Mouse (Mus musculus) CH12.LX (cell line): ENCODE results near the gene Apobec3. TPM values are rescaled to one million over a fixed set of nuclear protein-coding genes. Genes with fewer than 3 reads are reported as not detected.

Experiments used
- DNase-seq: peaks from one replicate; pipeline ENCODE4 v3.0.0-alpha.2; 2013; ENCODE audit errors: extremely low read depth
- H3K27ac ChIP-seq: 2 replicates; pipeline ENCODE4 v1.5.1; 2012; ENCODE audit warnings: low read depth, mild to moderate bottlenecking, control low read depth, moderate library complexity; ENCODE audit not compliant: insufficient read depth
- H3K27me3 ChIP-seq: replicated peaks from 2 replicates; pipeline ENCODE3; 2012; ENCODE audit warnings: inconsistent platforms
- H3K36me3 ChIP-seq, 2 experiments: replicated peaks in 1 of 2; 2 replicates each; pipeline versions ENCODE3 to v1.6.1; 2012; ENCODE audit warnings: inconsistent platforms in 1 of 2, low read length in 1 of 2, mild to moderate bottlenecking in 1 of 2, mixed read lengths in 1 of 2, moderate library complexity in 1 of 2; ENCODE audit not compliant: control insufficient read depth in 1 of 2, insufficient read depth in 1 of 2
- H3K4me1 ChIP-seq, 2 experiments: 2 replicates each; pipeline ENCODE4 v1.6.1; 2012; ENCODE audit warnings: inconsistent platforms in 1 of 2, moderate library complexity in 1 of 2; ENCODE audit not compliant: insufficient read depth in 2 of 2, control insufficient read depth in 1 of 2
- H3K4me2 ChIP-seq: 2 replicates; pipeline ENCODE4 v1.6.1; 2012; ENCODE audit warnings: low read depth, mild to moderate bottlenecking, control low read depth; ENCODE audit not compliant: poor library complexity, insufficient read depth, severe bottlenecking
- H3K4me3 ChIP-seq, 3 experiments: fragments of 150-350 bp in 1 of 3; sonication (generic) in 1 of 3; replicated peaks in 1 of 3; 2 replicates each; pipeline versions ENCODE3 to v1.5.1; 2011 to 2012; ENCODE audit warnings: low read depth in 2 of 3, low read length in 2 of 3, mild to moderate bottlenecking in 2 of 3, moderate library complexity in 2 of 3, control low read depth in 1 of 3, improper control_type of control experiment in 1 of 3, inconsistent platforms in 1 of 3, mixed read lengths in 1 of 3; ENCODE audit not compliant: poor library complexity in 1 of 3
- H3K79me2 ChIP-seq: replicated peaks from 2 replicates; pipeline ENCODE4 v1.6.1; 2012; ENCODE audit warnings: mild to moderate bottlenecking, moderate library complexity; ENCODE audit not compliant: control insufficient read depth, poor library complexity, insufficient read depth, severe bottlenecking; ENCODE audit errors: extremely low read depth
- H3K9ac ChIP-seq: 2 replicates; pipeline ENCODE4 v1.6.1; 2012; ENCODE audit warnings: low read depth, mild to moderate bottlenecking, control low read depth, moderate library complexity; ENCODE audit not compliant: insufficient read depth
- H3K9me3 ChIP-seq: replicated peaks from 2 replicates; pipeline ENCODE3; 2012; ENCODE audit warnings: low read length, inconsistent platforms, mixed read lengths
- BHLHE40 ChIP-seq: IDR thresholded peaks from 2 replicates; pipeline ENCODE4 v1.6.1; 2011; ENCODE audit warnings: mild to moderate bottlenecking, low read depth, low read length, improper control_type of control experiment
- CHD1 ChIP-seq: IDR thresholded peaks from 2 replicates; pipeline ENCODE4 v1.6.1; 2012; ENCODE audit warnings: low read depth, low read length, improper control_type of control experiment, inconsistent platforms
- CHD2 ChIP-seq: IDR thresholded peaks from 2 replicates; pipeline ENCODE4 v1.6.1; 2011; ENCODE audit warnings: low read length, improper control_type of control experiment
- CTCF ChIP-seq, 2 experiments: IDR thresholded peaks in 1 of 2; conservative IDR thresholded peaks in 1 of 2; 2 replicates each; pipeline ENCODE4 v1.5.1; 2011 to 2012; ENCODE audit warnings: low read depth in 2 of 2, low read length in 2 of 2, improper control_type of control experiment in 1 of 2, inconsistent platforms in 1 of 2, mild to moderate bottlenecking in 1 of 2, moderate library complexity in 1 of 2
- ETS1 ChIP-seq: conservative IDR thresholded peaks from 2 replicates; pipeline ENCODE4 v1.6.1; 2012; ENCODE audit warnings: low read depth, mild to moderate bottlenecking, inconsistent platforms, low read length, improper control_type of control experiment, moderate library complexity
- HCFC1 ChIP-seq: IDR thresholded peaks from 2 replicates; pipeline ENCODE4 v1.6.1; 2012; ENCODE audit warnings: low read depth, mild to moderate bottlenecking, inconsistent platforms, low read length, improper control_type of control experiment
- JUN ChIP-seq: IDR thresholded peaks from 2 replicates; pipeline ENCODE4 v1.6.1; 2011; ENCODE audit warnings: low read depth, mild to moderate bottlenecking, low read length, improper control_type of control experiment, moderate library complexity; ENCODE audit not compliant: insufficient read depth
- JUND ChIP-seq: conservative IDR thresholded peaks from 2 replicates; pipeline ENCODE4 v1.6.1; 2011; ENCODE audit warnings: low read depth, low read length, improper control_type of control experiment
- KAT2A ChIP-seq: IDR thresholded peaks from 2 replicates; pipeline ENCODE4 v1.6.1; 2012; ENCODE audit warnings: low read length, improper control_type of control experiment, inconsistent platforms; ENCODE audit not compliant: insufficient replicate concordance
- MAFK ChIP-seq: IDR thresholded peaks from 2 replicates; pipeline ENCODE4 v1.6.1; 2011; ENCODE audit warnings: low read length, improper control_type of control experiment; ENCODE audit not compliant: insufficient replicate concordance
- MAX ChIP-seq: IDR thresholded peaks from 2 replicates; pipeline ENCODE4 v1.6.1; 2011; ENCODE audit warnings: low read length, improper control_type of control experiment
- MAZ ChIP-seq: IDR thresholded peaks from 2 replicates; pipeline ENCODE4 v1.6.1; 2012; ENCODE audit warnings: low read depth, mild to moderate bottlenecking, inconsistent platforms, low read length, improper control_type of control experiment, moderate library complexity
- MXI1 ChIP-seq: IDR thresholded peaks from 2 replicates; pipeline ENCODE4 v1.6.1; 2011; ENCODE audit warnings: mild to moderate bottlenecking, low read depth, low read length, improper control_type of control experiment
- MYC ChIP-seq: IDR thresholded peaks from 2 replicates; pipeline ENCODE4 v1.6.1; 2011; ENCODE audit warnings: low read depth, mild to moderate bottlenecking, improper control_type of control experiment, low read length
- NRF1 ChIP-seq: IDR thresholded peaks from 2 replicates; pipeline ENCODE4 v1.6.1; 2014; ENCODE audit warnings: low read depth, mild to moderate bottlenecking, inconsistent platforms, low read length, improper control_type of control experiment, moderate library complexity
- PAX5 ChIP-seq: IDR thresholded peaks from 2 replicates; pipeline ENCODE4 v1.6.1; 2012; ENCODE audit warnings: low read length, inconsistent platforms, mixed read lengths
- POLR2A ChIP-seq: IDR thresholded peaks from 2 replicates; pipeline ENCODE4 v1.6.1; 2011; ENCODE audit warnings: low read depth, mild to moderate bottlenecking, improper control_type of control experiment, low read length
- POLR2AphosphoS2 ChIP-seq: IDR thresholded peaks from 2 replicates; pipeline ENCODE4 v1.6.1; 2011; ENCODE audit warnings: low read depth, low read length, improper control_type of control experiment
- SIN3A ChIP-seq: IDR thresholded peaks from 2 replicates; pipeline ENCODE4 v1.6.1; 2012; ENCODE audit warnings: low read length, improper control_type of control experiment, inconsistent platforms
- SMC3 ChIP-seq: IDR thresholded peaks from 2 replicates; pipeline ENCODE4 v1.6.1; 2011; ENCODE audit warnings: low read depth, low read length, improper control_type of control experiment
- TCF12 ChIP-seq: IDR thresholded peaks from 2 replicates; pipeline ENCODE4 v1.6.1; 2014; ENCODE audit warnings: low read depth, mild to moderate bottlenecking, inconsistent platforms, low read length, improper control_type of control experiment
- UBTF ChIP-seq: IDR thresholded peaks from 2 replicates; pipeline ENCODE4 v1.6.1; 2012; ENCODE audit warnings: low read depth, mild to moderate bottlenecking, inconsistent platforms, low read length, improper control_type of control experiment, moderate library complexity
- USF1 ChIP-seq: IDR thresholded peaks from 2 replicates; pipeline ENCODE4 v1.6.1; 2014; ENCODE audit warnings: low read depth, mild to moderate bottlenecking, inconsistent platforms, low read length, improper control_type of control experiment
- USF2 ChIP-seq: conservative IDR thresholded peaks from 2 replicates; pipeline ENCODE4 v1.6.1; 2011; ENCODE audit warnings: low read depth, low read length, improper control_type of control experiment
- ZNF384 ChIP-seq: IDR thresholded peaks from 2 replicates; pipeline ENCODE4 v1.6.1; 2012; ENCODE audit warnings: low read depth, low read length, improper control_type of control experiment, inconsistent platforms
- dilution Hi-C: fragments of 300-500 bp; cut with MboI; formaldehyde crosslinking; loops from 2 replicates; pipeline ENCODE4 v1.14.3; 2020; ENCODE audit warnings: low sequenced_read_pairs; ENCODE audit not compliant: extremely low pct_unique_long_range_greater_than_20kb, extremely low pct_ligation_motif_present
- in situ Hi-C: fragments of 300-500 bp; cut with MboI; formaldehyde crosslinking; loops from 3 replicates; pipeline ENCODE4 v1.14.3; 2019; ENCODE audit warnings: low sequenced_read_pairs, low pct_ligation_motif_present, low pct_unique_long_range_greater_than_20kb, mixed read lengths
- polyA plus RNA-seq: library from polyadenylated mRNA; unstranded; fragments of >175 nt; gene quantifications from 2 replicates; pipeline ENCODE4 v1.2.1, GENCODE M21; 2012; ENCODE audit warnings: low read depth; ENCODE audit not compliant: insufficient read length
- total RNA-seq, 2 experiments: library from RNA; depleted of rRNA; stranded (reverse); fragments of 300-350 nt in 1 of 2; fragments of >200 nt in 1 of 2; gene quantifications; 2 replicates each; pipeline ENCODE4 v1.2.3; 2012 to 2014

Apobec3 gene
- total and polyA plus RNA-seq, 3 experiments = 3.9 to 94.3 (median 10.4) TPM

- no peak for DNase-seq
Measured at GRCm38 (mm10) chr15:79926856-79927416, 35.5 kb downstream of the Apobec3 start.

DNA sequence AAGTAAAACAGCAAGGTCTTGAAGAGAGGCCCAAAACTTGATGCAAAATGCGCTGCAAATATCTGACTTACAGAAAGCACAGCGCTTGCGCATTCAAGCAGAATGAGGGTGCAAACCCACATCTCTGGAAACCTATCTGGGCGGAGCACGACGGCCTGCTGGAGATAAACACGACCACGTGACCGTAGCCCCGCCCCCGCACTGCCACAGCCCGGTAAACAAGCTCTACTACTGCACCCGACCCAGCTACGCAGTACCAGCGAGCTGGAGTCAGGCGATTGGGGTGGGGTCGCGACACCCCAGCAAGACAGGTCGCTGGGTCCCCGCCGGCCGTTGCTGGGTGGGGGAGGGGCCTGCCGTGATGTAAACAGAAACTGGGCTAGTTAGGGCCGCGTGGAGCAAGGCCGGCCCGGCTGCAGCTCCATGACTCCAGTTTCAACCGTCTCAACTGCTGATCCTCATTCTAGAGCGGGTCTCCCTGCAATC, 36.2 kb downstream of the Apobec3 start:
- H3K4me1 ChIP-seq = peaks cover 11 to 50% of the 10 kb centered on the region in 2 experiments
- dilution Hi-C loops = no loop called here
- in situ Hi-C loops = no loop called here
- no peaks in the 10 kb centered on the region for H3K79me2 ChIP-seq
- H3K36me3 ChIP-seq = peaks cover 31 to 56% of the 10 kb centered on the region in 2 experiments
- H3K9me3 ChIP-seq = peaks cover under 1% of the 10 kb centered on the region
- peak; percentile 82 for DNase-seq
- H3K27ac ChIP-seq = peak overlapping the region; percentile 23; the same call in 1 of the 2 replicates
- TF ChIP-seq CHD1 (no peak), NRF1 (peak; percentile 75), USF2 (peak; percentile 87), USF1 (peak; percentile 92), ZNF384 (no peak), MXI1 (peak; percentile 43), MAX (peak; percentile 93), POLR2A (no peak), BHLHE40 (peak; percentile 60), TCF12 (no peak), SIN3A (peak; percentile 59; the same call in 1 of the 2 replicates)
- peak overlapping the region; percentile 36 for H3K9ac ChIP-seq
- no peaks in the 10 kb centered on the region for H3K27me3 ChIP-seq
- H3K4me3 ChIP-seq = peak overlapping the region; percentile 13 to 55 (median 41)
- peak overlapping the region; percentile 81 for H3K4me2 ChIP-seq

More at GRCm38 (mm10) chr15:79926856-79927416, 35.5 kb downstream of the Apobec3 start:
- H3K27ac ChIP-seq = no peak overlapping the region
- peak overlapping the region; percentile 35 for H3K4me2 ChIP-seq
- TF ChIP-seq JUND (no peak), ZNF384 (no peak), MAFK (no peak), USF1 (no peak), NRF1 (no peak), PAX5 (no peak), SMC3 (no peak), POLR2A (no peak), CHD2 (no peak), JUN (no peak), HCFC1 (no peak), MYC (no peak), ETS1 (no peak), TCF12 (no peak), UBTF (no peak), KAT2A (no peak), CHD1 (no peak), POLR2AphosphoS2 (no peak), MAZ (no peak), CTCF (conservative IDR thresholded peaks at IDR 0.05 in 1 of 2, IDR thresholded peaks at IDR 0.05 in 1 of 2; ENCODE audit: low read depth in 2 of 2, low read length in 2 of 2) (no peak)
- TF ChIP-seq, all 38 proteins: peak for 0
- Histone ChIP-seq H3K9ac (no peak overlapping the region), H3K9me3 (peaks cover 6% of the 10 kb centered on the region), H3K27me3 (no peaks in the 10 kb centered on the region), H3K4me3 (no peak overlapping the region), H3K79me2 (no peaks in the 10 kb centered on the region), H3K36me3 (peaks cover 38 to 63% of the 10 kb centered on the region in 2 experiments), H3K4me1 (peaks cover 11 to 48% of the 10 kb centered on the region in 2 experiments)
- dilution Hi-C loops (no loop called here), in situ Hi-C loops (no loop called here)
